Mouse (Mus musculus) forelimb bud, embryonic 11.5 days (tissue): ENCODE data around the gene Prc1.

Source experiments
- DNase-seq: peaks from one replicate; pipeline ENCODE4 v3.0.0-alpha.2; 2012; ENCODE audit warnings: low read depth, low spot score

The Prc1 gene

DNA sequence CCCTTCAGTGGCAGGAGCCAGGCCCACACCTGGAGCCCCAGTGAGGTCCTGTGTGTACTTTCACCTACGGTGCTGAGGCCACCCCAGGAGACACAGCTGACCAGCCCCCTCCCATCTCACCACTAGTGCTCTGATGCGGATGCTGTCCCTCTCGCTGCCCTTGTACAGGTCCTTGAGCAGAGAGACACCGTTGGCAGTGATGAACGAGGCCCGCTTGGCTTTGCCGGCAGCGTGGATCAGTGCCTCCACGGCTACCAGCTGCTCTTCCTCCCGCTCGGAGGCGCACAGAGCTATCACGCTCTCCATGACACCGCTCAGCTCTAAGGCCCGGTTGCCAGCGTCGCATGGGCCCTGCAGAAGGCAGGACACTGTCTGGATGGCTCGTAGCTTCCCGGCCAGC is 37.2 kb downstream of the Prc1 start:
- no peak for DNase-seq

DNA sequence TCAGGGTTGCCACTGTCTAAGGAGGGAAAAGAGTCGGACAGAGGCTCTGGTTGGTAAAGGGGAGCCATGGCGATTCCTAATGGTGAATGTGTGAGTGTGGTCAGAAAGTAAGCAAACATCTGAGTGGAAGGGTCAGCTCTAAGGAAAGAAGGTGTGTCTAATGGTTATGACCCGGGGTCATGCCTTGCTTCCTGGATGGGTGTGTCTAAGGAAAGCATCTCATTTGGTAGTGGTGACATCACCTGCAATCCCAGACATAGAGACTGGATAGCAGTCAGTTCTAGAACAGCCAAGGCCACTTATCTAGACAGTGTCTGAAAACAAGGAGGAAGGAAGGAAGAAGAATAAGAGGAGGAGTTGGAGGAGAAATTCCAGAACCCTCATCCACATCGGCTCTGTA is 40.6 kb downstream of the Prc1 start:
- no peak for DNase-seq

DNA sequence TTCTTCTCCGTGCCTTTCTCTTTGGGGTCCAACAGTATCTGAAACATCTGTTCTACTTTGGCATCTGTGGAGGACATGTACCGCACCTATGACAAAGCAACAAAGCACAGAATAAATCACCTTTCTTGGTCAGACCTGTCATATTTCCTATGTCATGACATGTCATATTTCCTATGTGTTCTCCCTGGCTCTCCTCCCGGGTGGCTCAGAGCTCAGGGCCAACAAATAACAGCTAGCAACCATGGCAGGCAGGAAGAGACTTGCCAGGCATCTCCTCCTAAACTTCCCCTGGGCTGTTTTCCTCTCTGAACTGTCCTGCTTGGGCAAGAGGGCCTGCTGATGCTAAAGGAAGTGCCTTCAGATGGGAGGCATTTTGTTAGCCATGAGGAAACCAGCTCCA is 42.7 kb downstream of the Prc1 start:
- no peak for DNase-seq

DNA sequence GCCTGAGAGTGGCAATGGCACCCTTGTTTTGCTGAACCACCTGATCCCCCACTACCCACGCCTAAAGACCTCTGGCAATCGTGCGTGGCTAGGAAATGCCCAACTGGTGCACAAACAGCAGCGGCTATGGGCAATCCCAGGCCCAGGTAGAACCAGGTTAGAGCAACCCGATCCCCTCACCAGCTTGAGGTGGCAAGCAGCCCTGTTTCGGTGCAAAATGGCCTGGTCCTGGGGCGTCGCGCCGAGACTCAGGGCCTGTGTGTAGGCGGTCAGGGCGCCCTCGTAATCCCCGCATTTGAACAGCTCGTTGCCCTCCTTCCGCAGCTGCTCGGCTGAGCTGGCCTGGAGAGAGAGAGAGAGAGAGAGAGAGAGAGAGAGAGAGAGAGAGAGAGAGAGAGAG is 45.1 kb downstream of the Prc1 start:
- DNase-seq: no peak

DNA sequence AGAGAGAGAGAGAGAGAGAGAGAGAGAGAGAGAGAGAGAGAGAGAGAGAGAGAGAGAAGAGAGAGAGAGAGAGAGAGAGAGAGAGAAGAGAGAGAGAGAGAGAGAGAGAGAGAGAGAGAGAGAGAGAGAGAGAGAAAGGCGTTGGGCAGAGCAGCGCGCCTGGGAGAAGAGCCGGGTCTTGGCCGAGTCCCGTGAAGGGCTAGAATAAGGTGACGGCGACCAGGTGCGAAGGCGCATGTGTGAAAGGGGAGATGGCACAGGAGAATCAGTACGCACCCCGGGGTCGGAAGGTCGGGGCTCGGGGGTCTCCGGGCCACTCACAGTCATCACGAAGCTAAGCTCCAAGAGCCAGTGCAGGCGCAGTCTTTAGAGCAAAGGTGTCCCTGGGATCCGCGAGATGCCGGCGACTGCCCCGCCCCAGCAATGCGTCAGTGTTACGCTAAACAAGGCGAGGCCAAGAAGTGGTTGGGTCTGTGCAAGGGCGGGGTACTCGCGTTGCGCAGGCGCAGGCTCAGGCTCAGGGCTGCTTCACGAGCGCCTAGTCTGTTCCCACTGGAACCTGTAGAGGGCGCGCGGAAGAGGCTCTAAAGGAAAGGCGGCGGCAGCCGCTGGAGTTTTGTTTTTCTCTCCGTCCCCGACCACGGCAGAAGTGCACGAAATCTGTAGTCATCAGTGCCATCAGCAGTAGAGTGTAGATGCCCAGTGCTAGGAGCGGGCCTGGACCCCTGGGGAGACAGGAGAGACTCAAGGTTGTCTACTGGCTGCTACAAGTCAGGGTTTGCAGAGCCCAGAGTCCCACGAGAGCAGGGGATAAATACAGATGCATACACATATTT is 45.8 kb downstream of the Prc1 start:
- DNase-seq: peak; percentile 96

DNA sequence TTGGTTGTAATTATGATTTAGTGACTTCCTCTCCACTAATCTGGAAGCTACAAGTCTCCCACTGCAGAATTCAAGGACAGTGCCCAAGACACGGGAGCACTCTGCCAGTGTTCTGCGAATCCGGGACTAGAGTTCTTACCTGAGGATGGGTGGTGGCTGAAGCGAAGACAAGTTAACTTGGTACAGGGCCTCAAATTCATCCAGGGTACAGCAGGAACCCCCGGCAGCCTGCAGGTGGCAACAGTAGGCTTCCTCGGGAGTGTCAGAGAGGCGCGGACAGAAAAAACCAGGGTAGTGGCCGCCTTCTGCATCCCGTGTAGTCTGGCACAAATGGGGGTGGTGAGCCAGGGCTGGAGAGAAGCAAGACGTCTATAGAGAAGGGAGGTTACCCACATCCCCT is 46.5 kb downstream of the Prc1 start, which contains the start of gene Unc45a:
Gene Unc45a (minus strand): TSS at position 213 of the 400 bp plus-strand sequence.
- peak; percentile 76 for DNase-seq

DNA sequence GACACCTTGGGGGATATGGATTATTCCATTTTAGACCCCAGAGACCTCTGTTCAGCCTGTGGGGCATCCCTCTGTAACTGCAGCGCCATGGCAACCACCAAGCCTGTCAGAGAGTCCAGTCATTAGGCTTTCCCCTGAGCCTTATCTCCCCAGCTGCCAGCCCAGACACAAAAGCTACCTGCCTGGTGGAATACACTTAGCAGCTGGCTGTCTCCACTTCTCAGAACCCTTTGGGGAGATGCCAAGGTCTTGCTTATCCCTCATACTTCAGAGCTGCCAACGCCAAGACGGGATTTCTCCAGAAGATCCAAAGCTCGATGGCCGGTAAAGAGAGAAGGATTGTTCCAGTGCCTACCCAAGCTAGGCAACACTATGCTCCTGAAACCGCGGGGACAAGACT is 47.5 kb downstream of the Prc1 start:
- DNase-seq: no peak

DNA sequence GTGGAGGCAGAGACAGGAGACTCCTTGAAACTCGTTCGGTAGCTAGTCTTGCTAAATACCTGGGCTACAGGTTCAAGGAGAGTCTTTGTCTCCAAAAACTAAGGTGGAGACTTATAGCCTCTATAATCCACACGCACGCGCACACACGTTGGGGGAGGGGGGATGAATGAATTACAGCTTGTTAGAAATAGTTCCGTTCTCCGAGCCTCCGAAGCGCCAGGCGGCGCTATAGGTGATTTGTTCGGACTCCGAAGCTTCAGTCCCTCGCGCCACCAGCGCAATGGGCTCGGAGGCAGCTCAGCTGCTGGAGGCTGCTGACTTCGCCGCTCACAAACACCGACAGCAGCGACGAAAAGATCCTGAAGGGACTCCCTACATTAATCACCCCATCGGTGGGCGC is 48.6 kb downstream of the Prc1 start, which contains the start of gene Hddc3:
Gene Hddc3 (plus strand): TSS at position 247 of the 400 bp plus-strand sequence.
- peak; percentile 99 for DNase-seq

DNA sequence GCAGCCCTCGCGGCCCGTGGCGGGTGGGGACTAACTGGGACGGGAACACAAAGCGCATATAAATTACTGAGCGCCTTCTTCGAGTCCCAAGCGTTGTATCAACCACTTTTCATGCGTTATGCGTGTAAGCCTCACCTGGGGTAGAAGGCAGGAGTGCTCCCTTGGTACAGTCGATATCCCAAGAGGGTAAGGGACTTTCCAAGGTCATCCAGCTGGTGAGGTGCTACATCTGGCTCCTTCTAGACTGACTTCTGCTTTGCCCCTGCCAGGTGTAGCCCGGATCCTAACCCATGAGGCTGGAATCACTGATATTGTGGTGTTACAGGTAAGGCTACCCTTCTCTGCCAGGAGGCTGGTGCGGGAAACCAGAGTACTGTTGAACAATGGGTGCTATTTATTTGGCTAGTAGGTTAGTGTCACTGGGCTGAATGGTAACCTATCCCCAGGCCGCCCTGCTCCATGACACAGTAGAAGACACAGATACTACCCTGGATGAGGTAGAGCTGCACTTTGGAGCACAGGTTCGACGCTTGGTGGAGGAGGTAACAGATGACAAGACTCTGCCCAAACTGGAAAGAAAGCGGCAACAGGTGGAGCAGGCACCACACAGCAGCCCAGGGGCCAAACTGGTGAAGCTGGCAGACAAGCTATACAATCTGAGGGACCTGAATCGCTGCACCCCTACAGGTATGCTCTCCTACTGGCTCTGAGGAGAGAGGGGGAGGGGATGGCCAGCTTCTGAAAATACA is 49.2 kb downstream of the Prc1 start:
- no peak for DNase-seq

DNA sequence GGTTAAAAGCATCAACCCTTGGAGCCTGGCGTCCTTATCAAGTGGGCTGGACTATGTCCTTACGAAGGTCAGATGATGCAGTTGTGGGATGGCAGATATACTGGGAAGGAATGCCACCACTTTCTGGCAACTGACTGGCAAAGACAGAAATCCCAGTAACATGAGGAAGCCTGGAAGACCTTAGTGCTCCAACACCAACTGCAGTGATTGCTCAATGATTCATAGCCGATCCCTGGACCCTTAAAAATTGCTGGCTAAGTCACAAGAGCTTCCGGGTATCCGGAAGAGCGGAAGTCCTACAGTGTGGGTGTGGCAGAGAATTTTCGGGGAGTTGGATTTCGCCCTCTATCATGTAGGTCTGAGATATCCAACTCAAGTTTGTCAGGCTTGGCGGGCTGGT is 51.9 kb downstream of the Prc1 start:
- DNase-seq: no peak

DNA sequence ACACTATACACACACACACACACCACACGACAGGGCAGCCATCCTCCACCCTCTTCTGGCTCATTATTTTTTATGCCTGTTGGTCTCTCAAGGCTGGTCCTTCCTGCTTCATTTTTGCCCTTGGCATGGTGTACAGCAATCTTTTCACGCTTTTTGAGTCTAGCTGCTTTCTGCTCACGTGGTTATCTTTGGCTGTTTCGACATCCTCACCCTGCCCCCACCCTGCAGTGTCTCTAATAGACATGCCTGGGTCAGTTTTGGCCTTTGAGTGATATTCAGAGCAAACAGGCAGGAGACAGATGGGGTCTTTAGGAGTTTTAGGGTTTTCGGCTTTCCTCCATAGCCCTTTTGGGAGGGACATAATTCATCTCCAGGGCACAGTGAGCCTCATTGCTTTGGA is 52.6 kb downstream of the Prc1 start:
- DNase-seq: no peak

DNA sequence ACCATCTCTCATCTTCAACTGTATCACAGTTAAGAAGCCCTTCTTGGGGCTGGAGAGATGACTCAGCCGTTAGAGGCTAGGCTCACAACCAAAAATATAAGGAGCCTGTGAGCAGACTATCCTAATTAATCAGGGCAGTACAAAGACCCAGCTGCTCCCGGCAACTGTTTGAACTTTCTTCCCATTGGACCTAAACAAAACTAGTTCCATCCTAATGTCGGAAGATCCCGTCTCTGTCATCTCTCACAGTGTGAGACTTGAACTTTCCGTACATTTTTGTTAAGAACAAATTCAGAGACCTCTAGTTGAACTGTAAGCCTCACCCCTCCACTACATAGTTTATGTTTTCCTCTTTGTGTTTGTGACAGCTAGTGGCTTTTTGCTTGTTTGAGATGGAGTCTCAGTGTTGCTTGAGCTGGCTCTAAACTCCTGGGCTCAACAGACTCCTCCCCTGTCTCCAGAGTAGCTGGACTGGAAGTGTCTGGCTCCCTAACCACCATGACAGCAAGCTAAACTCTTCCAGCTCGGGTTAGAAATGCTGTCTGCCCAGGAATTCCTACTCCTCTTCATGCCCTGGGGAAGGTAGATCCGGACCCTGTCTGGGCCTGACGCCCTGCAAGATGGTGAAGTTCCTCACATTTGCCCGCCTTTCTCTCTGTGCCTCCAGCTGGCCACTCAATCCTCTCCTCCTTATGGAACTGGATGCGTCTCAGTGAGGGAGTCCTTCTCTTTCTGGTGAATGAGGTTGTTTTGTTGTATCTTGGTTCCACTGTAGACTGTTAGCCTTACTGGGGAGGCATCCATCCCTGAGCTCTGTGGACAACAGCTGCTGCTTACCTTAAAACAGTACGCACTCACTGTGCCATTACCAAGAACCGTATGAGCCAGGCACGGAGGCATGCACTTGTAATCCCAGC is 53.7 kb downstream of the Prc1 start:
- DNase-seq: no peak

DNA sequence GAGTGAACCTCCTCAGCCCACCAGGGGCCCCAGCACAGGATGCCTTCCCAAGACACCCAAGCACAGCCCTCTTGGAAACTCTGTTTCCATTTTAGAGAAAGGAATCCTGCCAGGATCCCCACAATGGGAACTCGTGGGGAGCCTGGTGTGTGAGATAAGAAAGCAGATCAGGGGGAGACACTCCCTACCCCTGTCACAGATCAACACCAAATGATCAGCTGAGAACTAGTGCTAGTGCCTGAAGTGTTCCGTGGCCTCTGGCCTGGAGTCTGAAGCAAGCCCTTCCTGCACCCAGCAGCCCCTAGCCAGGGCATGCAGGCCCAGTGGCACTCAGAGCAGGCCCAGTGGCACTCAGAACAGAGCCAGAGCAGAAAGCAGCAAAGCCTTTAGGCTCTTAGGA is 56.6 kb downstream of the Prc1 start:
- no peak for DNase-seq

DNA sequence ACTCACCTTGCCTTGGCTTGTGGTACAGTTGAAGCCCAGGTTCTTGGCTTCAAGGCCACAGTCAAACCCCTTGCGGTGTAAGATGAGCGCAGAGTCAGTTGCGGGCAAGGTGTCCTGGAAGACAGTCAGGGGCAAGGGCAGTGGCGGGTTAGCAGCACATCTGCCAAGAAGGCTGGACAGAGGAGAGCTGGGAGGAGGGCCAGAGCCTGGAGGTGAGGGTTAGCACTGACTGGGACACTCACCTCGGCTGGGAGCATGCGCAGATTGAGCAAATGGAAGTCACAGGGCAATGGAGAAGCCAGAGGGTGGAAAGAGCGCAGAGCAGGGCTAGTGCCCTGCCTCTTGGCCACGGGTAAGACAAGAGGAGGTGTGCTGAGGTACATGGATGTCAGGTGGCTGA is 58.7 kb downstream of the Prc1 start:
- no peak for DNase-seq

DNA sequence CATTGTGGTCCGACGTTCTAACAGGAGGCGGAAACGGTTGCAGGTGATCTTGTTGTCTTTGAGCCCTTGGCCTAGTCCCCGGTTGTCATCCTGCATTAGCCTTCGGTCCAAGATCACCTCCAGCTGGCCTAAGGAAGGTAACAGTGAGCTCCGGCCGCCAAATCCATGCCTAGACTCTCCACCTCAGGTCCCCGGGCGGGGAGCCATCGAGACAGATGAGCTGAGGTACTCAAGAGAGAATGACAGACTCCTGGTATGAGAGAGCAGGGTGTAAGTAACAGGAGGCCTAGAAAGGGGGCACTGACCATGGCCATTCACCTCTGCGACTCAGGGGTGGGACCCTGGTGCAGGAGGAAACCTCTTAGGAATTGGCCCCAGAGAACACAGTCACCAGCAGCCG is 62.1 kb downstream of the Prc1 start:
- no peak for DNase-seq

DNA sequence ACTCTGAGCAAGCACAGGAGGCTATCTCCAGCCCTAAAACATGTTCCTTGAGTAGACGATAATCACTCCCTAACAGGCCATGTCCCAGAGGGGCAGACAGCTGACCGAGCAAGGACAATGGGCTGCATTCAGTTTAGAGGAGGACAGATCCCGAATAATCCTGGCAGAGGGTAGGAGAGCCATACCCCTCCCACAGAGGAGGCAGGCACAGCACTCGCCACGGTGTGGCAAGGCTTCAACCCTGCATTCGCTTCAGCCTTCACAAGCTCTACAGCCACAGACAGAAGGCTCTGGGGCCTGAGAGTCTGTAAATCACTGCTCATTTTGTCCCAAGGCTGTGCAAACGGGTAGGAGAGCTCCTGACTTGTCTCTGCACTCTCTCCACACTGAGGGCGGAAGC is 62.9 kb downstream of the Prc1 start:
- no peak for DNase-seq

DNA sequence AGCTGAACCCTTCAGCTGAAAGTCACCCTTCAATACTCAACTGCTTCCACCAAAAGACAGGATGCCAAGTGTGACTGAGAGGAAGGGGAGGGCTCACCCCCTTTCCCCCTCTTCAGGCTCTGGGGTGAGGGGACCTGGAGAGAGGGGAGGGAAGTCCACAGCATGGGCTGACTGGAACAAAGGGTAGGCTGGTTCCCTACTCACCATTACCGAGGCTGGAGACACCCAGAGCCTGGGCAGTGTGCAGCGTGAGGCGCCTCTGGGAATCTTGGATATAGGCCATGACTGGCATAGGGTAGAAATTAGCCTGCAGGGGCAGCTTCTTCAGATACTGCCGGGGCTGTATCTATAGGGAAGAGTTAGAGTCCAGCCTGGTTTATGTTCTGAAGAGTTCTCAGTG is 63.8 kb downstream of the Prc1 start:
- no peak for DNase-seq

DNA sequence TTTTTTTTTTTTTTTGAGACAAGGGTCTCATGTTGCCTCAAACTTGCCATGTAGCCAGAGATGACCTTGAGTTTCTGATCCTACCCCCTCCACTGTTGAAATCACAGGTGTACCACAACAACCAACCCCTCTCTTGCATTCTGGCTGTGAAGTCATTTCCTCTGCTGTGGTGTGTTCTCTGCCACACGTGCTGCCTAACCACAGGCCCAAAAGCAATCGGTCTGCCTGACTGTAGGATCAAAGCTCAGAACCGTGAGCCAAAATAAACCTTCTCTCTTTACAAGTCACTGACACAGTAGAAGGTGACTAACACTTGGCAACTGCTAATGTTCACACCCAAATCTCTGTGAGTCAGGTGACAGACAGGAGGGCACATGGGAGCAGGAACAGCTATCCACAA is 66.2 kb downstream of the Prc1 start:
- no peak for DNase-seq

DNA sequence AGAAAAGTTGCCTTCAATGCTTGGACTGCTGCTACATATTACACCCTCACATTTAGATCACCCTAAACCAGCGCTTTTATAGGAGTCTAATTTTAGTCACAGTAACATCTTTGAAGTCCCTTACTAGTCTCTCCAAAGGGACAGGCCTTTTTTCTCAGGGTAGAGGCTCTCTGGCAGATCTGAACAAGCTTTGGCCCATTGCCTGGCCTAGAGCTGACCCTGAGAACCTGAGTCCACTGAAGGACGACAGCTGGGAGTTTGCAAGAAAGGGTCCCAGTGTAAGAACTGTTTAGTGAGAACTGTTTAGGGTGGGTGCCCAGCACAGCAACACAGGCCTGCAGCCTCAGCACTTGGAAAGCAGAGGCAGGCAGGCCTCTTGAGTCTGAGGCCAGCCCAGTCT is 71.5 kb downstream of the Prc1 start:
- DNase-seq: no peak
